ENCODE assay signal across 9 mouse cellular contexts in genomic region chr13:89743201-89743600, GRCm38 (mm10). TPM values are rescaled to one million over a fixed set of nuclear protein-coding genes. Genes with fewer than 3 reads are reported as not detected.
A peak's percentile ranks its signal among the peaks of the same experiment; 100 is the strongest.
DNase-seq lines count a peak whose midpoint lies in the region; ATAC-seq and TF ChIP-seq lines count a peak whose summit lies in the region.
"Had no signal": no experiment of that assay in that cellular context is flagged by ENCODE, and none has a peak within 500 bp of the region (broad histone marks: within the 10 kb centered on the region; RNA-seq: fewer than 3 reads in every experiment).

No protein-coding gene starts in this region.

- H3K27ac ChIP-seq in lung, embryonic 14.5 days (ENCODE audit: low read depth), result peak overlapping the region; percentile 96
- H3K27ac ChIP-seq in forebrain, embryonic 13.5 days, result no peak overlapping the region
- no peak overlapping the region for H3K27ac ChIP-seq in limb, embryonic 13.5 days
- no peak overlapping the region for H3K27ac ChIP-seq in stomach, embryonic 15.5 days
- H3K27ac ChIP-seq: liver, embryonic 15.5 days had no signal

- no peaks in the 10 kb centered on the region for H3K36me3 ChIP-seq in lung, embryonic 14.5 days (ENCODE audit: insufficient read depth)
- H3K36me3 ChIP-seq in forebrain, embryonic 13.5 days (ENCODE audit: poor library complexity, severe bottlenecking), result no peaks in the 10 kb centered on the region
- no peaks in the 10 kb centered on the region for H3K36me3 ChIP-seq in limb, embryonic 13.5 days
- no peaks in the 10 kb centered on the region for H3K36me3 ChIP-seq in stomach, embryonic 15.5 days
- H3K36me3 ChIP-seq: liver, embryonic 15.5 days had no signal

- peak overlapping the region; percentile 69 for H3K4me2 ChIP-seq in lung, embryonic 14.5 days
- peak overlapping the region; percentile 70 for H3K4me2 ChIP-seq in forebrain, embryonic 13.5 days
- H3K4me2 ChIP-seq in limb, embryonic 13.5 days (replicated peaks), result peak overlapping the region; percentile 85
- H3K4me2 ChIP-seq in stomach, embryonic 15.5 days, result peak overlapping the region; percentile 93

- no peaks in the 10 kb centered on the region for H3K9me3 ChIP-seq in lung, embryonic 14.5 days (ENCODE audit: low read depth, low read length)
- no peaks in the 10 kb centered on the region for H3K9me3 ChIP-seq in forebrain, embryonic 13.5 days (replicated peaks)
- no peaks in the 10 kb centered on the region for H3K9me3 ChIP-seq in limb, embryonic 13.5 days
- H3K9me3 ChIP-seq in stomach, embryonic 15.5 days, result no peaks in the 10 kb centered on the region
- H3K9me3 ChIP-seq: liver, embryonic 15.5 days had no signal

- no peak for ATAC-seq in lung, embryonic 14.5 days (ENCODE audit: insufficient read depth)
- ATAC-seq in forebrain, embryonic 13.5 days, result no peak
- no peak for ATAC-seq in limb, embryonic 13.5 days (ENCODE audit: low FRiP score, low read depth)
- no peak for ATAC-seq in stomach, embryonic 15.5 days (ENCODE audit: insufficient read depth, low FRiP score, low read depth)

- 17% methylated on average over 8 of the region's 8 CpGs for WGBS in lung, embryonic 14.5 days
- 6% methylated on average over 8 of the region's 8 CpGs for WGBS in forebrain, embryonic 13.5 days
- WGBS in limb, embryonic 13.5 days, result 18% methylated on average over 8 of the region's 8 CpGs
- 29% methylated on average over 8 of the region's 8 CpGs for WGBS in stomach, embryonic 15.5 days

- peak; percentile 44 for DNase-seq in lung, embryonic 14.5 days
- no peak for DNase-seq in lung, postnatal 14 days
- no peak for DNase-seq in gastrocnemius, postnatal 4 days (ENCODE audit: low spot score in 2 of 2)
- no peak for DNase-seq in left cerebral cortex, adult 11 months (ENCODE audit: low spot score)
- DNase-seq: kidney, adult 9 months had no signal

- H3K9ac ChIP-seq in lung, embryonic 14.5 days, result peak overlapping the region; percentile 83
- H3K9ac ChIP-seq in forebrain, embryonic 13.5 days, result peak overlapping the region; percentile 81
- 0 out of 2 replicates have a peak overlapping the region, but pooled peaks have one; percentile 94 for H3K9ac ChIP-seq in limb, embryonic 13.5 days
- H3K9ac ChIP-seq in stomach, embryonic 15.5 days, result no peak overlapping the region
- H3K9ac ChIP-seq: liver, embryonic 15.5 days had no signal

- TF ChIP-seq CTCF in lung, embryonic 14.5 days (IDR thresholded peaks at IDR 0.05; ENCODE audit: low read depth), result no peak

- no peaks in the 10 kb centered on the region for H3K27me3 ChIP-seq in lung, embryonic 14.5 days (ENCODE audit: insufficient read depth, low read length)
- no peaks in the 10 kb centered on the region for H3K27me3 ChIP-seq in forebrain, embryonic 13.5 days
- H3K27me3 ChIP-seq in limb, embryonic 13.5 days, result no peaks in the 10 kb centered on the region
- no peaks in the 10 kb centered on the region for H3K27me3 ChIP-seq in stomach, embryonic 15.5 days (replicated peaks)

- peak overlapping the region; percentile 68 for H3K4me3 ChIP-seq in lung, embryonic 14.5 days (ENCODE audit: low read depth, low read length)
- H3K4me3 ChIP-seq in forebrain, embryonic 13.5 days, result peak overlapping the region; percentile 70
- H3K4me3 ChIP-seq in limb, embryonic 13.5 days, result peak overlapping the region; percentile 80
- H3K4me3 ChIP-seq in stomach, embryonic 15.5 days (replicated peaks), result peak overlapping the region; percentile 60; the same call in 1 of the 2 replicates

- H3K4me1 ChIP-seq in lung, embryonic 14.5 days (ENCODE audit: insufficient read depth), result no peaks in the 10 kb centered on the region
- H3K4me1 ChIP-seq in forebrain, embryonic 13.5 days, result peaks cover 18% of the 10 kb centered on the region
- peaks cover 19% of the 10 kb centered on the region for H3K4me1 ChIP-seq in limb, embryonic 13.5 days
- peaks cover 11% of the 10 kb centered on the region for H3K4me1 ChIP-seq in stomach, embryonic 15.5 days

RNA-seq across cellular contexts. Expression of gene Vcan, which starts 0.9 kb away (rescaled TPM):
- 77.3 and 77.6 TPM in 2 replicates for polyA plus RNA-seq in lung, embryonic 14.5 days (2014; fragmentation: Nextera tagmentation; extraction: Ambion mirVana)
- polyA plus RNA-seq in forebrain, embryonic 13.5 days (2015; fragmentation: Nextera tagmentation; extraction: Ambion mirVana), result 53.8 and 59.9 TPM in 2 replicates
- 141 and 144 TPM in 2 replicates for polyA plus RNA-seq in limb, embryonic 13.5 days (2015; fragmentation: Nextera tagmentation; extraction: Ambion mirVana)
- polyA plus RNA-seq in stomach, embryonic 15.5 days (2015; fragmentation: Nextera tagmentation; extraction: Ambion mirVana), result 31.2 and 34.2 TPM in 2 replicates
- 100 to 1,000 TPM; 184 to 219 TPM for total RNA-seq in gastrocnemius, postnatal 4 days (2021)
